Mouse (Mus musculus) 416B (cell line): ENCODE measurements at regions not wholly inside any gene's neighbourhood (a gene's known extent, or its start where the extent isn't known, plus 50 kb on each side); places are given as distances from the start of the nearest gene placed in this dataset.

ENCODE experiments used
- DNase-seq: peaks from one replicate; pipeline ENCODE4 v3.0.0; 2011; ENCODE audit warnings: low read depth

DNA sequence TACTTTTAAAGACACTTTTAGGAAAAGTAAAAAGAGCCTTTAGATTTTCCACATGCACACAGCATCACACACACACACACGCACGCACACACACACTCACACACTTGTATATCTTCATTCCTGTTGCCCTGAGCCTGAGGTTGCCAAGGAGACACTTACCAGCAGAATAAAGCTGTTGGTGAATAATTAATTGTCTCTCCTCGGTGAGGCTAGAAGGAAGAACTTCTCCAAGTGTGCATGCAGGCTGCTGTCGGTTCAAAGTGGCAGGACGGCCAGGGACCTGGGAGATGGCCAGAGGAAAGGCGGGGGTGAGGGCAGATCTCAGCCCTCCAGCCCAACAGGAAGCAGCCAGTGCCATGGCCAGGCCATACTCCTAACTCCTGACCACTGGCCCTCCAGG is 98.6 kb upstream of the Prok2 start:
- no peak for DNase-seq

GRCm38 (mm10) chr6:99822471-99822870 is 96.3 kb upstream of the Prok2 start:
- DNase-seq: no peak

- no peak for DNase-seq
These were observed 93.2 kb upstream of the Prok2 start for GRCm38 (mm10) chr6:99819255-99819929.

DNA sequence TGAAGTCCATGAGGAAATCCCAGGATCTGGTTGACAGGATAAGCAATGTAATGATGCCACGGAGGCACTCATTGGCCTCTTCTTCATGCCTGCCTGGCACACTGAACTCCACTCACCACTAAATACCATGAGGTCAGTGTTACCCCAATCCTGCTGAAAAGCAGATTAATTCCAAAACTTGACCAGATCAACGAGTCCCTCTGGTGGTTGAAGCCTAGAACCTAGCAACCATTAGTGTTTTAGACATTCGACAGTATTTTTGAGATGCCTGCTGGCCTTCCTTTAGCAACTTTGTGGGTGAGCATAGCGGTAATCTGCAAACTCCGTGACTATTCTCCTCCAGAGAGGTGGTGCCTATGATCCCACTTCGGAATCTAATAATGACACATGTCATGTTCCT is 92.3 kb upstream of the Prok2 start:
- no peak for DNase-seq

- no peak for DNase-seq
These were observed 91.1 kb upstream of the Prok2 start for GRCm38 (mm10) chr6:99817245-99817644.

DNA sequence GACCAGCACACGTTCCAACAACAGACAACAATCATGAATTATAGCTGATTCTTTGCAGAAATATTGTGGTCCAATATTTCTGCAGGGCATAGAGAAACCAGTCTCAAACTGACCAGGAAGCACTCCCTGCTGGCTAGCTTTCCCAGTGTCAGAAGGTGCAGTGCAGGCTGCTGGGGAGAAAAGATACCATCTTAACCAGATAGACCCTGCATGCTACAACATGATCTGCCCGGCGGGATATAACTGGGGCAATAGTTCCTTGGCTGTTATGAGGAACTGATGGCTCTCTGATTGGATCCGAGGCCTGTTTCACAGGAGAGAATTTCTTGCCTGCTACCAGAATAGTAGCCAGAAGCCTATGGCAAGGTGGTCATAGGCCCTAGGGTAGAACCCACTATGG is 86.9 kb upstream of the Prok2 start:
- DNase-seq: no peak

DNA sequence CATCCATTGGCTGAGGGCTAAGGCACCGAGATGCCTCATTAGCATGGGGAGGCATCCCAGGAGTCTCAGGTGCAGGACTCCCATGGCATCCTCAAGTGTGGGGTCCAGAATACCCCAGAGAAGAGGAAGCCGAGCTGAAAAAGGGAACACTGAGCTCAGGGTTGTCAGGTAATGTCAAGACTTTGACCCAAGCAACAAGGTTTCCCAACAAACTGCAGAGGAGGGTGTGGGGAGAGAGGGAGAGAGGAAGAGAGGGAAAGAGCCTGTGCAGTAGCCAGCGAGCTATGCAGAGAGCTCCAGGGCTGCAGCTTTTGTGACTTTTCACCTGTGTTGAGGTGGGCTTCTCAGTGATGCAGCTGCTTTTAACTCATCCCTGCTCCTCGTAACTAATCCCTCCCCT is 85.7 kb upstream of the Prok2 start:
- DNase-seq: no peak

- no peak for DNase-seq
These were observed 85.0 kb upstream of the Prok2 start for GRCm38 (mm10) chr6:99810974-99811798.

- no peak for DNase-seq
These were observed 78.7 kb upstream of the Prok2 start for GRCm38 (mm10) chr6:99804905-99805245.

DNA sequence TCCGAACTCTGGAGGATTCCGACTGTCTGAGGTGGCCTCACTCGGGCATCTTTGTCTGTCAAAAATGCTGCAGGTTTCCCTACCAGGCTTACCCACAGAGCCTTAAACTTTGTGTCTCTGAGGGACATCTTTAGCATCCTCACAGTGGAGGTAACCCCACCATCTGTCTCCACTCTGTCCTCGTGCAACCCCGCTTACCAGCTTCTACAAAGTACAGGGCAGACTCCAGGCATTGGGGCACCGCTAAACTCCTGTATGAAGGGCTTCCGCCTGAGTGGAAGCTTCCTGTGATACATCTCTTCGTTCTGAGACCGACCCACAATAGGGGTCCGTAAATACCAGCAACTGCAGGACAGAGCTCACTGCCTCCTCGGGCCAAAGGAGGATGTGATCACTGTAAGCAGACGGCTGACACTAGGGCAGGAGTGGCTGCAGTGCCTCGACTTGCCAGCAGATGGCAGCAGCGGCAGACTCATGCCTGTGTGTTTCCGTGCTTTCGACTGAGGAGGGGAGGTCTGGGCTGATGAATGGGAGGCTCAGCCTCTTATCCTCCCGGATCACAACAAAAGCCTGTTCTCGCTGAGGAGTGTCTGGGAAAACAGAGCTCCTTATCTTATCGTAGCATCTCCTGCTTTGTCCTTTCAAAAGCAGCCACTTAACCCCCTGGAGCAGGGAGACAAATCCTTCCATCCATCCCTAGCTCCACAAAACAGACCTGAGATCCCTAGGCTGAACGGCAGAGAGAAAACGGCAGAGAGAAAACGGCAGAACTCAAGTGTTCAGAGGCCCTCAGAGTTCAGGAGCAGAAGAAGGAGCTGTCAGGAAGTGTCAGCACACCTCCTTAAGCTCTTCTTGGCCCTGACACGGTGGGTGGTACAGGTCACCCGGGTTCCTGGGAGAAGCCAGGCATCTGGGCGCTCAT is 78.1 kb upstream of the Prok2 start:
- DNase-seq: peak; percentile 54

GRCm38 (mm10) chr6:99800919-99801318 is 74.7 kb upstream of the Prok2 start:
- DNase-seq: no peak

DNA sequence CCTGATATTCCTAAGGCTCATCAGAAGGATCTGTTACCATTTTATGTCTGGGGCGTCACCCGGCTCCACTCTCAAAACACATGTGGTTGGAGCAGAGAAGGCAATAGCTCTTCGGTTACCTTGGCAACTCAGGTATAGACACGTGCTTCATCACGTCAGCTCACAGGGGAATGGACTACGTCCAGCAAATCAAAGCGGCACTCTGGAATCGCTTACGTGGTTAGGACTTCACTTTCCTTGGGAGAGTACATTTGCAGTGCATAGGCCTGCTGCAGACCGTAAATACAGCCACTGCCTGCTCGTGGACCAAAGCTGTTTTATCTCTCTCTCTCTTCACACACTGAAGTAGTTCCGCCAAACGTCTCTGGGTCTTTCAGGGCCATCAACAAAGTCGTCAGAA is 74.1 kb upstream of the Prok2 start:
- no peak for DNase-seq

- no peak for DNase-seq
These were observed 70.2 kb upstream of the Prok2 start for GRCm38 (mm10) chr6:99796390-99796789.

GRCm38 (mm10) chr6:99793546-99793945 is 67.4 kb upstream of the Prok2 start:
- no peak for DNase-seq

DNA sequence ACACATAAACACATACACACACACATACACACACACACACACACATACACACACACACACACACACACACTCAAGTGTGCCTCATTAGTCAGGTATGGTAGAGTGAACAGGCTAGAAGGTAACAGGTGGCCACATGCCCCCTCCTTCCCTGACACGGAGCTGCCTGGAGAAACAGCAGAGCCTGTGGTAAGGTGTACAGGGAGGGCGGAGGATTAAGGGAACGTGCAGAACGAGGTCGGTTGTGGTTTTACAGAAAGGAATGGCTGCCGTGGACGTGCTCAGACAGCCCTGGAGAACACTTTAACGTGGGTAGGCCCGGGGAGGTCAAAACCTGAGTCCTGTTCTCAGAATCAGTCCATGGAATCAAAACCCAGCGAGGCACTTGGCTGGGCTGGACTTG is 66.2 kb upstream of the Prok2 start:
- no peak for DNase-seq

DNA sequence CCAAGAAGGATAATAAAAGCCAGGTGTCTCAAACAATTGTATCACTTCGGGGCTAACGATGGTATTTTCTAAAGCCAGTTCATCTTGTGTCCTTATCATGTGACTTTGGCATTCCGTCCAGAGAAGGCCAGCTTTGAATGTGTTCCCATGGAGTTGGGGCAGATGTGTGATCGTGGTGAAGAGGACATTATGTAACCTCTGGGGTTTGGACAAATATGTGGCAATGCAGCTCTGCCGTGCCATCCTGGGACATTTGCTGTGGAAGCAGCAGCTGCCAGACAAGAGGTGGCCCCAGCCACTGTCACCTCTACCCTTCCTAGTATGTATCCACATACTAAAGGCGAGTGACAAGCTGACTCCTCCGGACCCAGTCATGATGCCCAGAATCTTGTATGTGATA is 60.8 kb upstream of the Prok2 start:
- no peak for DNase-seq

DNA sequence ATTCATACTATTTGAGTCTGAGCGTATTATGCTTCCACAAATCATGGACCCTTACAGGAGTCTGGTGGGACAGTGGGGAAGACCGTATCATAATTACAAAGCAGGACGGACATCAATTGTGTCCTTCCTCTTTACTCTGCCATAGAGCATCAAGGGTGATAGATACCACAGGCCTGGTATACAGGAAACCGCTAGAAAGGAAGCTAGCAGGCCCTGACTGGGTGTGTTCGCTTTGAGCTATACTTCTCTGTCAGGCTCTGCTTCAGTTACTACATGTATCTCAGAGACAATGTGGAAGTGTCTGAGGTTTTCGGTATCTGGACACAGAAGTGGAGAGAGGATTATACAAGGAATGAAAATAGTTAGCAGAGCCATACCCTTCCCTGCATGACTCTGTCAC is 59.0 kb upstream of the Prok2 start:
- DNase-seq: peak; percentile 58

GRCm38 (mm10) chr6:99784804-99785203 is 58.6 kb upstream of the Prok2 start:
- DNase-seq: no peak

DNA sequence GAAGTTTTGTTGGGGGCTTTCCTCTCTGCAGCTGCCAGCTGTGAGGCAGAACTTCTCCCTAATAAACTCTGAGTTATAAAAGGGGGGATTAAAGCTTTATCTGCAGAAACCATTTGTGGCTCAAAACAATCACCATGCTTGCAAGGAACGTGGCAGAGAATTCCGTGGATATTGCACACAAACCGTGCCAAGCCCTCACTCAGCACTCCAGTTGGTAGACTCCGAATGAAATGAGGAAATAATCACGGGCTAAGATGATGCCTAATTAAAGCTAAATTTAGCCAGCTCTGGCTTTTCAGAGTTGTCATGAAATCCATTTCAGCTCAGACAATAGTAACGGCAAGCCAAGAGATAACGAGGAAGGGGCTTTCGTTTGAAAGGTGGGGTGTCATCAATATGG is 58.1 kb upstream of the Prok2 start:
- no peak for DNase-seq

DNA sequence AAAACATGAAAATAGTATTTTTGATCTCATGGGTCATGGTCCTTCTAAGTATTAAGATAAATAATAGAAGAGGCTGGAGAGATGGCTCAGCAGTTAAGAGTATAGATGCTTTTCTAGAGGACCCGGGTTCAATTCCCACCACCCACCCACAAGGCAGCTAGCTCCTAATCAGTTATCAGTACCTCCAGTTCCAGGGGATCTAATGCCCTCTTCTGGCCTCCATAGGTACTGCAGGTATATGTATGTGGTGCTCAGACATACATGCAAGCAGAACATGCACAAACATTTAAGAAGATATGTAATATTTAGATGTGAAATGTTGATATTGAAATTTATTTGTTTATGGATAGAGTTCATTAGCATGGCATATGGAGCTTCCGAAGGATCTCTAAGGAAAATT is 56.8 kb upstream of the Prok2 start:
- DNase-seq: peak; percentile 55
